Mouse (Mus musculus) kidney, adult 2 months (tissue): Measurements from ENCODE around the gene Secisbp2l.

Source experiments
- CTCF ChIP-seq: fragments of 200-500 bp; conservative IDR thresholded peaks from 2 replicates; pipeline ENCODE4 v1.5.1; 2011; ENCODE audit warnings: low read depth, mild to moderate bottlenecking, control low read depth, low read length, moderate library complexity, mixed read lengths; ENCODE audit not compliant: insufficient read depth, insufficient read length
- POLR2A ChIP-seq: fragments of 200-500 bp; IDR thresholded peaks from one replicate; pipeline ENCODE4 v1.6.1; 2011; ENCODE audit warnings: low read depth, low read length, control low read depth

DNA sequence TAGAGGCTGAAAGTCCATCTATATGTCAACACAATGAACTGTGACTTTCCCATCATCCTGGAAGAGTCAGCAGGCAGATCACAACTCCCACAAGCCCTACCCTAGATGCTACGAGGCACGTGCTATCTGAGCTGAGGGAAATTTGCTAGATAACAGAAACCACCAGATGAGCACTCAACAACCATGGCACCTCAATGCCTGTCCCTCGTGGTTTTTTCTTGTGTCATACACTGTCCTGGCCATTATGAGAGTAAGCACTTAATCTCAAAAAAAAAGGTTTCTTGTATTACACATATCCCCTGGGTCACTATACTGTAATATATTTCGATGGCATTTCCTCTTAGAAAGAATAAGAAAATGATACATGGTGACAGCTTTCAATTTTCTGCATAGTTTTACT lies 7.8 kb downstream of the Secisbp2l start:
- no peak for TF ChIP-seq CTCF
- TF ChIP-seq POLR2A: no peak
